Mouse (Mus musculus) forebrain, embryonic 16.5 days (tissue): ENCODE data around the gene Gm17416. TPM values are rescaled to one million over a fixed set of nuclear protein-coding genes. Genes with fewer than 3 reads are reported as not detected.

Experiments
- ATAC-seq: fragments of 200-750 bp; cut with Nextera tagmentation; 2 replicates; pipeline ENCODE4 v1.8.0; 2017; ENCODE audit warnings: mild to moderate bottlenecking, moderate library complexity
- H3K27ac ChIP-seq: fragments of 300-500 bp; sonication (generic); 2 replicates; pipeline ENCODE4 v1.5.1; 2014; ENCODE audit warnings: low read length, control low read depth
- H3K27me3 ChIP-seq: fragments of 300-500 bp; sonication (generic); replicated peaks from 2 replicates; pipeline ENCODE4 v1.6.1; 2014; ENCODE audit warnings: low read length; ENCODE audit not compliant: control insufficient read depth, insufficient read depth
- H3K36me3 ChIP-seq: fragments of 300-500 bp; sonication (generic); 2 replicates; pipeline ENCODE4 v1.6.1; 2014; ENCODE audit not compliant: control insufficient read depth, insufficient read depth
- H3K4me1 ChIP-seq: fragments of 300-500 bp; sonication (generic); replicated peaks from 2 replicates; pipeline ENCODE4 v1.6.1; 2014; ENCODE audit warnings: low read length; ENCODE audit not compliant: control insufficient read depth, insufficient read depth
- H3K4me2 ChIP-seq: fragments of 300-500 bp; sonication (generic); 2 replicates; pipeline ENCODE4 v1.6.1; 2014; ENCODE audit warnings: mild to moderate bottlenecking, low read length, control low read depth
- H3K4me3 ChIP-seq: fragments of 300-500 bp; sonication (generic); replicated peaks from 2 replicates; pipeline ENCODE4 v1.5.1; 2014; ENCODE audit warnings: mild to moderate bottlenecking, low read length, control low read depth
- H3K9ac ChIP-seq: fragments of 300-500 bp; sonication (generic); replicated peaks from 2 replicates; pipeline ENCODE4 v1.6.1; 2014; ENCODE audit warnings: low read depth, low read length, control low read depth
- H3K9me3 ChIP-seq: fragments of 300-500 bp; sonication (generic); 2 replicates; pipeline ENCODE4 v1.6.1; 2016; ENCODE audit warnings: low read length; ENCODE audit not compliant: control insufficient read depth
- WGBS: fragments of 180-500 bp; shearing (Covaris S2); extraction: QIAGEN DNeasy Blood & Tissue Kit; methylation state at CpG from one replicate; pipeline ENCODE4 v1.1.7; 2014; 5-methylcytosine and 5-hydroxymethylcytosine counted together
- polyA plus RNA-seq: library from polyadenylated mRNA; unstranded; fragments of >200 nt; fragmentation: Nextera tagmentation; extraction: Ambion mirVana; gene quantifications from 2 replicates; pipeline ENCODE4 v1.2.1, GENCODE M21; 2015

The Gm17416 gene
- not detected in 2 replicates for polyA plus RNA-seq

DNA sequence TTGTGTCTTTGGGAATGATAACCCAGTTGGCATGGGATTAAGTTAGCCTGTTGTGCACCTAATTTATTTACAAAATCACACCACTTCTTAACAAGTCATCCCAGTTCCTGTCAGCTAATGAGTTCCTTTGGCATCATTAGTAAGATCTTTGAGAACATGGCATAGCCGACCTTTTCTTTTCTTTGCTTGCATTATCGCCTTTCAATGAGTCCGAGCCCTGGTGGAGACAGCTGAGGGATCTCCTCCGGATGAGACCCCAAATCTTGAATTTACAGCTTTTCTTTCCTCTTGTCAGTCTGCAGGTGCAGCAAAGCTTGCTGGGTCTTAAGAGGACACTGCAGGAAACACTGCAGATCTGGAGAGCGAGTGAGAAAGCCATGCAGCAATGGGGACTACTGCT is at the start of gene Gm17416:
Gm17416 (plus strand) TSS at position 301 of the 400 bp plus-strand sequence.
- H3K36me3 ChIP-seq, result no peaks in the 10 kb centered on the region
- H3K4me3 ChIP-seq, result no peak within 1 kb of the TSS
- WGBS, result 74% methylated on average over 5 of the region's 5 CpGs
- no peaks in the 10 kb centered on the region for H3K4me1 ChIP-seq
- H3K9me3 ChIP-seq, result no peaks in the 10 kb centered on the region
- no peak within 1 kb of the TSS for H3K9ac ChIP-seq
- no peak for ATAC-seq
- no peaks in the 10 kb centered on the region for H3K27me3 ChIP-seq
- no peak within 1 kb of the TSS for H3K4me2 ChIP-seq
- H3K27ac ChIP-seq, result no peak within 1 kb of the TSS

DNA sequence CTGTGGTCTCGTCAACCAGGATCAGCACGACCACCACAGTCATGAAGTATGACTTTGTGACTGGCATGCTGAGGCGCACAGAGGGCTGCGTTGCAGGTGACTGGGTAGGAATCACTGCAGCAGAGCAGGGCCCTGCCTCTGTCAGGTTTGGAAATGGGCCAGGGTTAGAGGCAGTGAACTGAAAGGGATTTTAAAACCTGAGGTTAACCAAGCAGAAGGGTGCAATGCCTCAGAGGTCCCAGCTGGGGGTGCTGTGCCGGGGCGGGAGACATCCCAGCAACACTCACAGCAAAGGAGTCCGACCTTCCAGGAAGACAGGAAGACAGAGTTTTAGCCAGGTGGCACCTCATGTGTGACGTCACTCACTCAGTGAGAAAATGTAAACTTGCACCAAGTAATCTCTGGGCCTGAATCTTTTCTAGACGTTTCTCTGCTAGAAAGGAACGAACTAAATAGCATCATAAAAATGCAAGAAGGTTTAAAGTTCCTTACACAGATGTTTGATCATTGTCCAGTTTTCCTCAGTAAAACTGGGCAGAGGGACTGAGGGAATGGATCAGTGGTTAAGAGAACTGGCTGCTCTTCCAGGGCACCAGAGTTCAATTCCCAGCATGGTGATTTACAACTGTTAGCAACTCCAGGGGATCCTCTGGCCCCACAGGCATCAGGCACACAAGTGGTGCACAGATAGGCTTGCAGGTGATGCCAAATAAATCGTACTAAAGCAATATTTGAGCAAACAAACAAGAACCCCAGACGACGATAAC is 29.0 kb upstream of the Gm17416 start, which contains the start of gene Defb29:
Defb29 (minus strand) TSS at position 155 of the 767 bp plus-strand sequence.
- no peaks in the 10 kb centered on the region for H3K36me3 ChIP-seq
- H3K9me3 ChIP-seq, result no peaks in the 10 kb centered on the region
- 59% methylated on average over 13 of the region's 13 CpGs for WGBS
- H3K4me1 ChIP-seq, result no peaks in the 10 kb centered on the region
- no peak within 1 kb of the TSS for H3K9ac ChIP-seq
- no peak within 1 kb of the TSS for H3K4me3 ChIP-seq
- ATAC-seq, result no peak
- H3K27me3 ChIP-seq, result no peaks in the 10 kb centered on the region
- H3K4me2 ChIP-seq, result no peak within 1 kb of the TSS
- no peak within 1 kb of the TSS for H3K27ac ChIP-seq

DNA sequence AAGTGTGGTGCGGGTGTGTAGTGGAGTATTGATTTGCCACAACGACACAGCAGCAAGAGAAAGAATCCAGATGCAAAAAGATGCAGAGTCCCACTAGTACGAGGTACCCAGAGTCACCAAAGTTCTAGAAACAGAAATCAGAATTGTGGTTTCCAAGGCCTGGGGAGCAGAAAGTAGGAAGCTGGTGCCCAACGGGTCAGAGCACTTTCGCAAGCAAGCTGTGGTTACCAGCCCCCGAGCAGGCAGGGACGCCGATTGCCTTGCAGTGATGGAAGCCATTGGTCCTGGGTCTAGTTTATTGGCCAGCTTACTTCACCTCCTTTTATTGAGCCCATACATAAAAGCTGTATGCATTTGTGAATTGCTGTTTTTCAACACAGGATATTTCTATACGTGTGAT is 27.2 kb upstream of the Gm17416 start:
- no peak overlapping the region for H3K4me2 ChIP-seq
- H3K27me3 ChIP-seq, result no peaks in the 10 kb centered on the region
- no peaks in the 10 kb centered on the region for H3K36me3 ChIP-seq
- H3K9ac ChIP-seq, result no peak overlapping the region
- no peak overlapping the region for H3K4me3 ChIP-seq
- no peak overlapping the region for H3K27ac ChIP-seq
- ATAC-seq, result no peak
- H3K4me1 ChIP-seq, result no peaks in the 10 kb centered on the region
- no peaks in the 10 kb centered on the region for H3K9me3 ChIP-seq
- WGBS, result 92% methylated on average over 9 of the region's 9 CpGs

DNA sequence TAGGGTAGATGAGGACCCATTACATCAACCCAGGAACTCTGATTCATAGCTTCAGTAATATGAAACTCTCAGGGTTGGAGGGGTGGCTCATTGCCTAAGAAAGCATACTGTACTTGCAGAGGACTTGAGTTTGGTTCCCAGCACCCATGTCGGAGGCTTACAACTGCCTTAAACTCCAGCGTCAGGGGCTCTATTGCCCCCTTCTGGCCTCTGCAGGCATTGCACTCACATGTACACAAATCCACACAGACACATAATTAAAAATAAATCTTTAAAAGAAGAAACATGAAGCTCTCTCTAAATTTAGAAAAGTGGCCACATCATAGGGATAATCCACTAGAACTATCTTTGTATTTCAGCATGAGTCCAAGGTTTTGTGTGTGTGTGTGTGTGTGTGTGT is 26.2 kb upstream of the Gm17416 start:
- Histone ChIP-seq H3K36me3 (no peaks in the 10 kb centered on the region), H3K27me3 (no peaks in the 10 kb centered on the region), H3K4me1 (no peaks in the 10 kb centered on the region), H3K4me3 (no peak overlapping the region), H3K9me3 (no peaks in the 10 kb centered on the region), H3K9ac (no peak overlapping the region), H3K27ac (no peak overlapping the region), H3K4me2 (no peak overlapping the region)
- ATAC-seq, result no peak
- WGBS, result 76% methylated on average over 2 of the region's 2 CpGs

DNA sequence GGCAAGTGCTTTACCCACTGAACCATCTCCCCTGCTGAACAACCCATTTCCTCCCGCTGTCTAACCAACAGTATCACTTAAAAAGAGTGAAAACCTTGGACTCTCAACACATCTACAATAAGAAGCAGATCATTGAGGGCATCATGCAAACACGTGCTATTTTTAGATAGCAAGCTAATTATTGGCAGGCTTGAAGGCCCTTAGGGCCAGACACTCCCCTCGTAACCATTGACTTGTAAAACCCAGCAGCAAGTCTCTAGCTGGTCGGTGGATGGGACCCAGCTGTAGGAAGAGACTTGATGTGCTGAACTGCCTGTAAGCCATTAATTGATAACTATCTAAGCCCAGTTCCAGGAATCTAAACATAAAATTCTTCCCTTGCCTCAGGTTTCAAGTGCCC is 25.7 kb upstream of the Gm17416 start:
- Histone ChIP-seq H3K27me3 (no peaks in the 10 kb centered on the region), H3K9ac (no peak overlapping the region), H3K4me3 (no peak overlapping the region), H3K27ac (no peak overlapping the region), H3K4me2 (no peak overlapping the region), H3K9me3 (no peaks in the 10 kb centered on the region), H3K4me1 (no peaks in the 10 kb centered on the region), H3K36me3 (no peaks in the 10 kb centered on the region)
- ATAC-seq, result no peak
- 82% methylated on average over 4 of the region's 4 CpGs for WGBS

DNA sequence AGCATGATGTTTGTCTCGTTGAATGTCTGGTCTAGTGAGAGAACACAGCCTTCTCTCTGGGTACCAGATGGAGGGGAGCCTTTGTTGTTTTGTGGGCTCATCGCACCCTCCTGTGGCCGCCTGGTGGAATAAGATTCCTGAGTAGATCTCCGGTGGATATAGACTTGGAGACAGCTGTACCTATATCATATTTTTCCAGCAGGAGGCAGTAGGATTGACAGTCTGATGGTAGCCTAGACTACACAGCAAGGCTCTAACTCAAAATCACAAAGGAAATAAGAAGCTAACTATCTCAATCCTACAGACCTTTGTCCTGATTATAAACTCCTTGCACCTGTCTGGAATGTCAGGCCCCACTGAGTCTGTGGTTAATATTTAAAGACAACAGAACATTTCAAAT is 24.4 kb upstream of the Gm17416 start:
- no peak overlapping the region for H3K4me3 ChIP-seq
- H3K4me1 ChIP-seq, result no peaks in the 10 kb centered on the region
- H3K4me2 ChIP-seq, result no peak overlapping the region
- WGBS, result 12% methylated on average over 4 of the region's 4 CpGs
- no peaks in the 10 kb centered on the region for H3K9me3 ChIP-seq
- peak; percentile 90 for ATAC-seq
- H3K36me3 ChIP-seq, result no peaks in the 10 kb centered on the region
- no peaks in the 10 kb centered on the region for H3K27me3 ChIP-seq
- no peak overlapping the region for H3K9ac ChIP-seq
- H3K27ac ChIP-seq, result no peak overlapping the region

DNA sequence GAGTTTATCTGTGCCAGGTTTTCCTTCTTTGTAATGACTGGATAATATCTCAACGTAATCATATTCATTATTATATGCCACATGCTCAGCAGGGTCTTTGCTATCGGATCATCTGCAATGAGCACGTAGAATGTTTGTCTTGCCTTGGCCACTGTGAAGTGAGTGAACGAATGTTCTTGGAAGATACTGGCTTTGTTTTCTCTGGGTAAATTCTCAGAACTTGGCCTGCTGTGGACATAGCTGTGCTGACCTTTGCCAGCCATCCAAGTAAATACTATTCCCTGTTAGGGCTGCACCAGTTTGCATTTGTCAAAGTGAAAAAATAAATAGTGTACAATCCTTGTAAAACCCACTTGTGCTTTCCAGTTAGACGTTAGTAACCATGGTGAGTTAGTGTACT is 21.0 kb upstream of the Gm17416 start:
- no peak for ATAC-seq
- 85% methylated on average over 5 of the region's 5 CpGs for WGBS
- Histone ChIP-seq H3K4me1 (no peaks in the 10 kb centered on the region), H3K4me2 (no peak overlapping the region), H3K4me3 (no peak overlapping the region), H3K27ac (no peak overlapping the region), H3K9ac (no peak overlapping the region), H3K27me3 (no peaks in the 10 kb centered on the region), H3K9me3 (no peaks in the 10 kb centered on the region), H3K36me3 (no peaks in the 10 kb centered on the region)

DNA sequence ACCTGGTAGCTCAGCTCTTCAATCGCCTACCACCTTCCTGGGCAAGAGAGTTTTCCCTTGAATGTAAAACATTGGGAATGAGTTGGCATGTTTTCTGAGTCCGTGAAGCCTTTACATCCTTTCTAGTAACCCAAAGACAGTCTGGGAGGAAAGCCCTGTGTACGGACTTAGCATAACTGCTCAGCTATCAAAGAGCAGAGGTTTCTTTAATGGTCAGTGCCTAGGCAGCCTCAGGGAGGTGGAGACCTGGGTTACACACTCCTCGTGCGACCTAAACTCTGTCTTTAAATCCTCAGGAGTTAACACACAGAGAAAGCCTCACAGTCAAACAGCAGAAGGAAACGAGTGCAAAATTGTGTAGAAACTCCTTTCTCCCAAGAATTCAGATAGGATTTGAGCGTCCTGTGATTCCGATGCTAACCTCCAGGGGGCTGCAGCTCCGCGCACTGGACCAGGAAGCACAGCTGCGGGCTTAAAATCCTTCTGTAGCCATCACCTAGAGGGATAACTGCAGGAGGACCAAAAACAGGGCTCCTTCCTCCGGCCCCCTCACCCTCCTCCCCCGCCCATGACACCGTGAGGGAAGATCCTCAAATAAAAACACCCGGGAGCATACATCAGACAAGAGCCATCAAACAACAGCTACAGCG is 15.2 kb upstream of the Gm17416 start:
- no peak for ATAC-seq
- no peaks in the 10 kb centered on the region for H3K36me3 ChIP-seq
- no peak overlapping the region; the same call in 1 of the 2 replicates for H3K4me3 ChIP-seq
- no peaks in the 10 kb centered on the region for H3K27me3 ChIP-seq
- no peak overlapping the region for H3K27ac ChIP-seq
- no peak overlapping the region for H3K9ac ChIP-seq
- H3K4me2 ChIP-seq, result peak overlapping the region; percentile 50
- peaks cover 3% of the 10 kb centered on the region; the same call in 1 of the 2 replicates for H3K4me1 ChIP-seq
- WGBS, result 12% methylated on average over 16 of the region's 16 CpGs
- no peaks in the 10 kb centered on the region for H3K9me3 ChIP-seq

DNA sequence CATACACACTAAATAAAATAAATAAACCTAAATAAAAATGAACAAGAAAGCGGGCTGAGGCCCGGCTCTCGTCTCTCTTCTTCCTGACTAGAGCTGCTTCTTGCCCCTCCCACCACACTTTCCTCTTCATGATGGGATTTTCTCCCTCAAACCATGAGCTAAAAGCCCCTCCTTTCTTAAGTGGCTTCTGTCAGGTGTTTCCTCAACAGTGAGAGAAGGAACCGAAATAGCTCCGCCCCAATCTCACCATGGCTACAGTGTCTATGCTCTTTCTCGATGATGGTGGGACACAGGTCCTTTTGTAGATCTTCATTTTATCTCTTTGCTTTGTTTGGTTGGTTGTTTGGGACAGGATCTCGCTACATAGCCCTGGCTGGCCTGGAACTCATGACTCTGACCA is 12.5 kb upstream of the Gm17416 start:
- ATAC-seq, result no peak
- 92% methylated on average over 7 of the region's 7 CpGs for WGBS

More for the DNA sequence above, 12.5 kb upstream of the Gm17416 start:
- Histone ChIP-seq H3K36me3 (no peaks in the 10 kb centered on the region), H3K4me3 (no peak overlapping the region), H3K4me1 (peaks cover 3% of the 10 kb centered on the region; the same call in 1 of the 2 replicates), H3K9me3 (no peaks in the 10 kb centered on the region), H3K9ac (no peak overlapping the region), H3K27ac (no peak overlapping the region), H3K27me3 (no peaks in the 10 kb centered on the region), H3K4me2 (no peak overlapping the region)
